Mouse (Mus musculus) CH12.LX (cell line): ENCODE measurements around the gene Stc2. TPM values are rescaled to one million over a fixed set of nuclear protein-coding genes. Genes with fewer than 3 reads are reported as not detected.

Source experiments
- DNase-seq: peaks from one replicate; pipeline ENCODE4 v3.0.0-alpha.2; 2013; ENCODE audit errors: extremely low read depth
- H3K27ac ChIP-seq: 2 replicates; pipeline ENCODE4 v1.5.1; 2012; ENCODE audit warnings: low read depth, mild to moderate bottlenecking, control low read depth, moderate library complexity; ENCODE audit not compliant: insufficient read depth
- H3K27me3 ChIP-seq: replicated peaks from 2 replicates; pipeline ENCODE3; 2012; ENCODE audit warnings: inconsistent platforms
- H3K36me3 ChIP-seq, 2 experiments: replicated peaks in 1 of 2; 2 replicates each; pipeline versions ENCODE3 to v1.6.1; 2012; ENCODE audit warnings: inconsistent platforms in 1 of 2, low read length in 1 of 2, mild to moderate bottlenecking in 1 of 2, mixed read lengths in 1 of 2, moderate library complexity in 1 of 2; ENCODE audit not compliant: control insufficient read depth in 1 of 2, insufficient read depth in 1 of 2
- H3K4me1 ChIP-seq, 2 experiments: 2 replicates each; pipeline ENCODE4 v1.6.1; 2012; ENCODE audit warnings: inconsistent platforms in 1 of 2, moderate library complexity in 1 of 2; ENCODE audit not compliant: insufficient read depth in 2 of 2, control insufficient read depth in 1 of 2
- H3K4me2 ChIP-seq: 2 replicates; pipeline ENCODE4 v1.6.1; 2012; ENCODE audit warnings: low read depth, mild to moderate bottlenecking, control low read depth; ENCODE audit not compliant: poor library complexity, insufficient read depth, severe bottlenecking
- H3K4me3 ChIP-seq, 3 experiments: fragments of 150-350 bp in 1 of 3; sonication (generic) in 1 of 3; replicated peaks in 1 of 3; 2 replicates each; pipeline versions ENCODE3 to v1.5.1; 2011 to 2012; ENCODE audit warnings: low read depth in 2 of 3, low read length in 2 of 3, mild to moderate bottlenecking in 2 of 3, moderate library complexity in 2 of 3, control low read depth in 1 of 3, improper control_type of control experiment in 1 of 3, inconsistent platforms in 1 of 3, mixed read lengths in 1 of 3; ENCODE audit not compliant: poor library complexity in 1 of 3
- H3K79me2 ChIP-seq: replicated peaks from 2 replicates; pipeline ENCODE4 v1.6.1; 2012; ENCODE audit warnings: mild to moderate bottlenecking, moderate library complexity; ENCODE audit not compliant: control insufficient read depth, poor library complexity, insufficient read depth, severe bottlenecking; ENCODE audit errors: extremely low read depth
- H3K9ac ChIP-seq: 2 replicates; pipeline ENCODE4 v1.6.1; 2012; ENCODE audit warnings: low read depth, mild to moderate bottlenecking, control low read depth, moderate library complexity; ENCODE audit not compliant: insufficient read depth
- H3K9me3 ChIP-seq: replicated peaks from 2 replicates; pipeline ENCODE3; 2012; ENCODE audit warnings: low read length, inconsistent platforms, mixed read lengths
- CHD1 ChIP-seq: IDR thresholded peaks from 2 replicates; pipeline ENCODE4 v1.6.1; 2012; ENCODE audit warnings: low read depth, low read length, improper control_type of control experiment, inconsistent platforms
- CHD2 ChIP-seq: IDR thresholded peaks from 2 replicates; pipeline ENCODE4 v1.6.1; 2011; ENCODE audit warnings: low read length, improper control_type of control experiment
- CTCF ChIP-seq, 2 experiments: IDR thresholded peaks in 1 of 2; conservative IDR thresholded peaks in 1 of 2; 2 replicates each; pipeline ENCODE4 v1.5.1; 2011 to 2012; ENCODE audit warnings: low read depth in 2 of 2, low read length in 2 of 2, improper control_type of control experiment in 1 of 2, inconsistent platforms in 1 of 2, mild to moderate bottlenecking in 1 of 2, moderate library complexity in 1 of 2
- E2F4 ChIP-seq: IDR thresholded peaks from 2 replicates; pipeline ENCODE4 v1.6.1; 2011; ENCODE audit warnings: low read depth, low read length, improper control_type of control experiment; ENCODE audit not compliant: insufficient replicate concordance
- EP300 ChIP-seq: IDR thresholded peaks from 2 replicates; pipeline ENCODE4 v1.6.1; 2011; ENCODE audit warnings: low read length, improper control_type of control experiment
- ETS1 ChIP-seq: conservative IDR thresholded peaks from 2 replicates; pipeline ENCODE4 v1.6.1; 2012; ENCODE audit warnings: low read depth, mild to moderate bottlenecking, inconsistent platforms, low read length, improper control_type of control experiment, moderate library complexity
- JUN ChIP-seq: IDR thresholded peaks from 2 replicates; pipeline ENCODE4 v1.6.1; 2011; ENCODE audit warnings: low read depth, mild to moderate bottlenecking, low read length, improper control_type of control experiment, moderate library complexity; ENCODE audit not compliant: insufficient read depth
- KAT2A ChIP-seq: IDR thresholded peaks from 2 replicates; pipeline ENCODE4 v1.6.1; 2012; ENCODE audit warnings: low read length, improper control_type of control experiment, inconsistent platforms; ENCODE audit not compliant: insufficient replicate concordance
- MAX ChIP-seq: IDR thresholded peaks from 2 replicates; pipeline ENCODE4 v1.6.1; 2011; ENCODE audit warnings: low read length, improper control_type of control experiment
- MXI1 ChIP-seq: IDR thresholded peaks from 2 replicates; pipeline ENCODE4 v1.6.1; 2011; ENCODE audit warnings: mild to moderate bottlenecking, low read depth, low read length, improper control_type of control experiment
- MYC ChIP-seq: IDR thresholded peaks from 2 replicates; pipeline ENCODE4 v1.6.1; 2011; ENCODE audit warnings: low read depth, mild to moderate bottlenecking, improper control_type of control experiment, low read length
- NELFE ChIP-seq: IDR thresholded peaks from 2 replicates; pipeline ENCODE4 v1.6.1; 2011; ENCODE audit warnings: low read depth, low read length, improper control_type of control experiment
- NRF1 ChIP-seq: IDR thresholded peaks from 2 replicates; pipeline ENCODE4 v1.6.1; 2014; ENCODE audit warnings: low read depth, mild to moderate bottlenecking, inconsistent platforms, low read length, improper control_type of control experiment, moderate library complexity
- PAX5 ChIP-seq: IDR thresholded peaks from 2 replicates; pipeline ENCODE4 v1.6.1; 2012; ENCODE audit warnings: low read length, inconsistent platforms, mixed read lengths
- POLR2AphosphoS2 ChIP-seq: IDR thresholded peaks from 2 replicates; pipeline ENCODE4 v1.6.1; 2011; ENCODE audit warnings: low read depth, low read length, improper control_type of control experiment
- RCOR1 ChIP-seq: conservative IDR thresholded peaks from 2 replicates; pipeline ENCODE4 v1.6.1; 2012; ENCODE audit warnings: low read depth, mild to moderate bottlenecking, inconsistent platforms, low read length, improper control_type of control experiment
- SIN3A ChIP-seq: IDR thresholded peaks from 2 replicates; pipeline ENCODE4 v1.6.1; 2012; ENCODE audit warnings: low read length, improper control_type of control experiment, inconsistent platforms
- TBP ChIP-seq: conservative IDR thresholded peaks from 2 replicates; pipeline ENCODE4 v1.6.1; 2011; ENCODE audit warnings: low read depth, low read length, improper control_type of control experiment
- USF1 ChIP-seq: IDR thresholded peaks from 2 replicates; pipeline ENCODE4 v1.6.1; 2014; ENCODE audit warnings: low read depth, mild to moderate bottlenecking, inconsistent platforms, low read length, improper control_type of control experiment
- USF2 ChIP-seq: conservative IDR thresholded peaks from 2 replicates; pipeline ENCODE4 v1.6.1; 2011; ENCODE audit warnings: low read depth, low read length, improper control_type of control experiment
- ZC3H11A ChIP-seq: IDR thresholded peaks from 2 replicates; pipeline ENCODE4 v1.6.1; 2012; ENCODE audit warnings: low read depth, mild to moderate bottlenecking, inconsistent platforms, low read length, improper control_type of control experiment
- dilution Hi-C: fragments of 300-500 bp; cut with MboI; formaldehyde crosslinking; loops from 2 replicates; pipeline ENCODE4 v1.14.3; 2020; ENCODE audit warnings: low sequenced_read_pairs; ENCODE audit not compliant: extremely low pct_unique_long_range_greater_than_20kb, extremely low pct_ligation_motif_present
- in situ Hi-C: fragments of 300-500 bp; cut with MboI; formaldehyde crosslinking; loops from 3 replicates; pipeline ENCODE4 v1.14.3; 2019; ENCODE audit warnings: low sequenced_read_pairs, low pct_ligation_motif_present, low pct_unique_long_range_greater_than_20kb, mixed read lengths
- polyA plus RNA-seq: library from polyadenylated mRNA; unstranded; fragments of >175 nt; gene quantifications from 2 replicates; pipeline ENCODE4 v1.2.1, GENCODE M21; 2012; ENCODE audit warnings: low read depth; ENCODE audit not compliant: insufficient read length
- total RNA-seq, 2 experiments: library from RNA; depleted of rRNA; stranded (reverse); fragments of 300-350 nt in 1 of 2; fragments of >200 nt in 1 of 2; gene quantifications; 2 replicates each; pipeline ENCODE4 v1.2.3; 2012 to 2014

Stc2 gene
- total and polyA plus RNA-seq, 3 experiments, result not detected

DNA sequence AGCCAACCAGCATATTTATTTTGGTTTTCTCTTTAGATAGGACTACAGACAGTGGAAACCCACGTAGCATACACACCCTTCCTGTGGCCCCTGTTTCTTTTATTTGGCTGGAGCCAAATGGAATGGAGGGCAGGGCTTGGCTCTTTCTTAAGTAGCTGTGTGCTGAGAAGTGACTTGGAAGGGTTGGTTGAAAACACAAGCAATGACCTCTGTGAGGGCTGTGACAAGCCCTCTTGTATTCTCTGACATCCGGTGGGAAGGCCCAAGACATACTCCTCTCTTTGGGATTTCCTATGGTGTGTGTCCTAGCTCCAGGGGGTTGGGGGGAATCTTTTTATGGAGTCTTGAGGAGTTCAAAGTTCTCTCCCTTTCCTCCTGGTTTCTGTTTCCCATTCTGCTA, 3.5 kb downstream of the Stc2 start:
- H3K9ac ChIP-seq, result no peak overlapping the region
- H3K4me1 ChIP-seq, result peaks cover 0 to 3% of the 10 kb centered on the region in 2 experiments; a peak in 1 of 4 replicates
- no peak for TF ChIP-seq ETS1
- TF ChIP-seq CTCF (conservative IDR thresholded peaks at IDR 0.05 in 1 of 2, IDR thresholded peaks at IDR 0.05 in 1 of 2; ENCODE audit: low read depth in 2 of 2, low read length in 2 of 2), result no peak
- no peak for TF ChIP-seq MYC
- TF ChIP-seq JUN, result no peak
- TF ChIP-seq CHD2, result no peak
- TF ChIP-seq MXI1, result no peak
- TF ChIP-seq KAT2A, result no peak
- no peak for TF ChIP-seq TBP
- TF ChIP-seq NRF1, result no peak
- no peak for TF ChIP-seq PAX5
- TF ChIP-seq USF1, result no peak
- H3K36me3 ChIP-seq, result no peaks in the 10 kb centered on the region
- H3K79me2 ChIP-seq, result no peaks in the 10 kb centered on the region
- no peak for DNase-seq
- in situ Hi-C loops, result no loop called here
- H3K27ac ChIP-seq, result no peak overlapping the region
- no peak overlapping the region for H3K4me2 ChIP-seq
- peaks cover 20% of the 10 kb centered on the region for H3K9me3 ChIP-seq
- dilution Hi-C loops, result no loop called here
- no peak overlapping the region for H3K4me3 ChIP-seq
- H3K27me3 ChIP-seq, result no peaks in the 10 kb centered on the region

DNA sequence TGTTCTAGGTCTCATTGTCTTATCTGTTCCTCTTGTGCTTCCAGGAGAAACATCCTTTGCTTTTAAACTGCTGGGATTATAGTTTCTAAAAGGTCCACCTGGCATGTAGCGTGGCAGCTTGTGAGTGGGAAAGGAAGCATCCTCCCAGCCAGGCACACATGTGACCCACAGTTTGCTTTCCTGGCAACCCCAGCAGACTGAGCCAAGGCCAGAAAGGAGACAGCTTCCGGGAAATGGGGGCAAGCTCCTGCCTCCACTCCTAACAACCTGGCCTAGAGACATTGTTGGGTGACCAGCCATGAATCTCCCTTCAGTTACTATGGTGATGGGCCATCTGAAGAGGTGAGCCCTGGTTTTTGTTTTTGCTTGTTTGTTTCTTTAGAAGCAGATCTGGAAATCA, 3.9 kb downstream of the Stc2 start:
- H3K9ac ChIP-seq, result no peak overlapping the region
- dilution Hi-C loops, result no loop called here
- no peak overlapping the region for H3K4me2 ChIP-seq
- no peaks in the 10 kb centered on the region for H3K27me3 ChIP-seq
- no peaks in the 10 kb centered on the region; a peak in 1 of 4 replicates for H3K4me1 ChIP-seq
- no peak overlapping the region for H3K27ac ChIP-seq
- H3K36me3 ChIP-seq, result no peaks in the 10 kb centered on the region
- no peak for DNase-seq
- in situ Hi-C loops, result no loop called here
- no peaks in the 10 kb centered on the region for H3K79me2 ChIP-seq
- no peak overlapping the region for H3K4me3 ChIP-seq
- H3K9me3 ChIP-seq, result peaks cover 17% of the 10 kb centered on the region
- TF ChIP-seq EP300 (no peak), CHD1 (no peak), JUN (no peak), ZC3H11A (no peak), MAX (no peak)

DNA sequence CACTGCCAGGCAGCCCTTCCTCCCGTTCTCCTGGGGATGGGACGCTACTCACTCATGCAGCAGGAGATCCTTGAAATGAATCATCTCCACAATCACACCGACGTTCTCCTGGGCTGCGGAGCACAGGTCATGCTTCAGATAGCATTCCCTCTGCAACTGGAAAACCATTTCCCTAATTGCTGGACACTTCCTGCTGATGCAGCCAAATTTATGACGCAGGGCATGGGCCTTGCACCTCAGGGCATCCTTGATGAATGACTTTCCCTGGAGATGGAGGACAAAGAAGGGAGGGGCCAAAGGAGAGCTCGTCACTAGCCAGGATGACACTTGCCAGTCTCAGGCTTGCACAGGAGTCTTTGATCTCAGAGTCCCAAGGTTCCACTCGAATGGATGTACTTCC, 4.6 kb downstream of the Stc2 start:
- Histone ChIP-seq H3K36me3 (no peaks in the 10 kb centered on the region), H3K4me1 (no peaks in the 10 kb centered on the region; a peak in 1 of 4 replicates), H3K4me2 (no peak overlapping the region), H3K9me3 (peaks cover 17% of the 10 kb centered on the region), H3K79me2 (no peaks in the 10 kb centered on the region), H3K9ac (no peak overlapping the region), H3K27me3 (no peaks in the 10 kb centered on the region), H3K27ac (no peak overlapping the region), H3K4me3 (no peak overlapping the region)
- in situ Hi-C loops (no loop called here), dilution Hi-C loops (no loop called here)
- DNase-seq, result no peak
- no peak for TF ChIP-seq JUN
- no peak for TF ChIP-seq RCOR1
- no peak for TF ChIP-seq E2F4
- TF ChIP-seq EP300, result no peak
- TF ChIP-seq MAX, result no peak
- no peak for TF ChIP-seq POLR2AphosphoS2
- no peak for TF ChIP-seq USF2
- no peak for TF ChIP-seq NELFE
- no peak for TF ChIP-seq TBP
- TF ChIP-seq MYC, result no peak
- no peak for TF ChIP-seq SIN3A
